Mouse (Mus musculus): ENCODE data around the gene Ppfia3.

Gene Ppfia3

DNA sequence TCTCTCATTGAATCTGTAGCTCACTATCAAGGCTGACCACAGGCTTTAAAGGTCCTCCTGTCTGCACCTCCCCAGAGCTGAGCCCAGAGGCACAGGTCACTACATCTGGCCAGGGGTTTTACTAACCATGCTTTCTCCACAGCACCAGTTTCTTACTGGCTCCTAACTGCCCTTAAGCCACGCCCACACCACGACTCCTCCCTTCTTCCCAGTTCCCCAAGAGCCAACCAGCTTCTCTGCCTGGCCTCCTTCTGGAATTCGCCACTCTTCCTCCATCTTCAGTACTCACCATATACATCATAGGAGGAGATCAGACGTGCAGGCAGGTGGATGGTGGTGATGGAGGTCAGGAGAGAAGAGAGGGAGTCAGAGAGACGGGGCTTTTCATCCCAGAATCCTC is 13.8 kb downstream of the Ppfia3 start:
- no peak for DNase-seq (ENCODE audit: extremely low read depth, low read depth)

DNA sequence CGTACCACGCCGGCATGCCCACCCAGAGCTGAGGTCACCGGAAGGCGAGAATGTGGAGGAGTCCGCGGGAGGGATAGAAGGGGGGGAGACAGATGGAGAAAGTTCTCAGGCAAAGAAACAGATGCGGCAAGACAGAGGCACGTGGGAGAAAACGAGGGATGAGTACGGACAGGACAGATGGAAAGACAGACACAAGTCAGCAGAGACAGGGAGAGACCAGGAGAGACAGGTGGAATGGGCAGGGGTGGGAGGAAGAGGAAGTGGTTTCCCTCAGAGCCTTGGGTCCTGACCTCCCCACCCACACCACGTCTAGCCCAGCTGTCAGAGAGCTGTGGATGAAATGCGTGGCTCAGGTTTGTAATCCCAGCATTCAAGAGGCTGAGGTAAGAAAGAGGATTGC is 19.9 kb downstream of the Ppfia3 start:
- DNase-seq (ENCODE audit: extremely low read depth, low read depth), result no peak

DNA sequence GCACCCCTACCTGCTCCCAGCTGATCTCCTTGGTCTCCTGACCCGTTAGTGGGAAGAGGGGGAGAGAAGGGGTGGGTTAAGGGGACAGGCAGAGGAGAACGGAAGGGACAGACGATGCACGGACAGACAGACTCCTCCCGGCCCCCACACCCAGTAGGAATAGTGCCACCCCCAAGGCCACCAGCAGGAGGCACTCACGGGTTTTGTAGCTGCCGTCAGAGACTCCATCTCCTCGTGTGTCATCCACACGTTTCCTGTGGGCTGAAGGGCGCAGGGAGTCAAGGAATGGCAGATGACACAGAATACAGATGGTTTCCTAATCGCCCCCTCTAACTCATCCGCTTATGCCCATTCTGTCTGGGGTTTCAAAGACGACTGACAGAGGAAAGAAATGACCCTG is 23.3 kb downstream of the Ppfia3 start:
- no peak for DNase-seq (ENCODE audit: extremely low read depth, low read depth)

DNA sequence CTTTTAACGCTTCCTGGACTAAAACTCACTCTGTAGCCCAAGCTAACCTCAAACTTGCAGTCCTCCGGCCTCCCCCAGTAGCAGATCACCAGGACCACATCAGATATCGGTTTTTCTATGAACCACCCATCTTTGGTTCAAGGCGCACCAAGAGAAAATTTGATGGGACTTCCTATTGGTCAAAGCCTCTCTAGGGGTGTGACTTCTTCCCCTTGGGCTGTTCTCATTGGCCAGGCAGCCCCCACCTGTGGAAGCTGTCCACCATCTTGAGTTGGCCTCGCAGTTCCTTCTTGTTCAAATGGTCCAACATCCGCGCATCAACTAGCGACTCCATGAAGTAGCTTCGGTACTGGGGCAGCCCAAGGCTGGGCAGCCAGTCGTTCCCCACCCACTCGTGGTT is 24.7 kb downstream of the Ppfia3 start:
- no peak for DNase-seq (ENCODE audit: extremely low read depth, low read depth)

DNA sequence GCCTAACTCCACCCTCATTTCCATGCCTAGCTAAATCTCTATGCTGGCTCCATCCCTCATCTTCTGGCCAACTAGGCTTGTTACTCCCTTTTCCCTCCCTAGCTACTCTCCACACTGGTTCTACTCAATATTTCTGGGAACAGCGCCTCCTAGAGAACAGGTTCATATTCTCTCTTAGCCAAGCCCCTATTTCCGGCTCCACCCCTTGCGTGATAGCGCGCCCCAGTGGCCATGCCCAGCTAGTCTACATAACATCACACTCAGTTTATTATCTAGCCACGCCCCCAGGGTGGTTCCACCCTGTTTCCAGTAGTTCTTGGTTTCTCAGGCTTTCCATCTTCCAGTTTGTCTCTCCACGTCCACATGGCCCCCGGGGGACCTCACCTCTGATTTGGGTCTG is 25.5 kb downstream of the Ppfia3 start:
- DNase-seq (ENCODE audit: extremely low read depth, low read depth), result peak; percentile 93

DNA sequence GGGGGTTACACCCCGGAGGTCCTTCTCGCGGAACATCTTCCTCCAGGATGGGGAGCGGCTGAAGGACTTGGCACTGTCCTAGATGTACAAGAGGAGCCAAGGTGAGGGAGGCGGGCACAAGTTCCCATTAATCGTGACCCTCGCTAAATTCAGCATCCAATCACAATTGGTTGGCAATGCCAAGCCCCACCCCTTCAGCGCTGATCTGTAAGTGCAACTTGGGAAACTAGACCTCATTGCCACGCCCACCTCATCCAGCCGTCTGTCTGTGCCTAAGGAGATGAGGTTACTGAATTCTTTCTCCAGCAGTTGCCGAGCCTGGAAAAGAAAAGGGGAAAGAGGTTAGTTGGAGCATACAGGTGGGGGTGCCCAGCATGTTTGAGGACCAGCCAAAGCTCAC is 26.1 kb downstream of the Ppfia3 start:
- peak; percentile 91 for DNase-seq (ENCODE audit: extremely low read depth, low read depth)

DNA sequence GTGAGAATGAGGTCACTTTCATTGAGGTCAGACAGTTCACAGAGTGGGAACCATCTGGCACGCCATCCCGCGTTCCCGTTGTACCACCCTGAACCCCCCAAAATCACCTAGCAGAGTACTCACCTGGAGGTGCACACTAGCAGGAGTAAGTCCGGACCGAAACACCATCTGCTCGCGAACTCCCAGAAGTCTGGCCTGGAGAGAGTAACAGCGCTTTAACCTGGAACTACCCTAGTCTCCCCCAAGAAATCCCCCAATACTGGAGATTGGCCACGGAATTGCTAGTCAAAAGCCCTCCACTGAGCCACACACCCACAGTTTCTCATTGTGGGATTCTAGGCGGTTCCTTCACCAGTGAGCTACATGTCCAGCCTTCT is 26.8 kb downstream of the Ppfia3 start:
- DNase-seq (ENCODE audit: extremely low read depth, low read depth), result no peak

DNA sequence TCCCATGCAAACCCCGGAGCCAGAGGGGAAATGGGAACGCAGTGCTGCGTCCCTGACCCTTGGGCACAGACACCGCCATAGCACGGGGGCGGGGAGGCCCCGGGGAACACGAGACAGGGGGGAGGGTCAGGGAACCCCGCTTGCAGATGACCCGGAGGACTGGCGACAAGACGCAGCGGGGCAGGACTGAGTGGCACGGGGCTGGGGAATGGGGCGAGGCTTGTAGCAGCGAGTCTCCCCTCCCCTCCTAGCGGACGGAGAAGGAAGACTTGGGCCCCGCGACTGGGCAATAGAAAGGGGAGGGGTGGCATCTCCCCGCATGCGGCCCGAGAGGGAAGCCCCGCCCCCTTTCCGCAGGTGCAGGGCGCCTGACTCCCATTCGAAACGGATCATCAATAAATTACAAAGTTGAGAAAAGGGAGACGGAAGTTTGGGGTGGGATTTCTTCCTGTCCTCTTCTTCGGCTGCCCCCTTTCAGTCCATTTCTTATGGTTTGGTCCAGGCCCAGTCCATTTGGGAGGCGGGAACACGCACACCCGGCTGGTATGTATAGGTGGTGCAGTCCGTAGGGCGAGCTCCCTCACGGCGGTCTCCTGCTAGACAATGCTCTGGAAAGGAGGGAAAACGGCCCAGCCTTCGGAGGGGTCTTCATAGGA is 27.3 kb downstream of the Ppfia3 start:
- DNase-seq (ENCODE audit: extremely low read depth, low read depth), result peak; percentile 72

DNA sequence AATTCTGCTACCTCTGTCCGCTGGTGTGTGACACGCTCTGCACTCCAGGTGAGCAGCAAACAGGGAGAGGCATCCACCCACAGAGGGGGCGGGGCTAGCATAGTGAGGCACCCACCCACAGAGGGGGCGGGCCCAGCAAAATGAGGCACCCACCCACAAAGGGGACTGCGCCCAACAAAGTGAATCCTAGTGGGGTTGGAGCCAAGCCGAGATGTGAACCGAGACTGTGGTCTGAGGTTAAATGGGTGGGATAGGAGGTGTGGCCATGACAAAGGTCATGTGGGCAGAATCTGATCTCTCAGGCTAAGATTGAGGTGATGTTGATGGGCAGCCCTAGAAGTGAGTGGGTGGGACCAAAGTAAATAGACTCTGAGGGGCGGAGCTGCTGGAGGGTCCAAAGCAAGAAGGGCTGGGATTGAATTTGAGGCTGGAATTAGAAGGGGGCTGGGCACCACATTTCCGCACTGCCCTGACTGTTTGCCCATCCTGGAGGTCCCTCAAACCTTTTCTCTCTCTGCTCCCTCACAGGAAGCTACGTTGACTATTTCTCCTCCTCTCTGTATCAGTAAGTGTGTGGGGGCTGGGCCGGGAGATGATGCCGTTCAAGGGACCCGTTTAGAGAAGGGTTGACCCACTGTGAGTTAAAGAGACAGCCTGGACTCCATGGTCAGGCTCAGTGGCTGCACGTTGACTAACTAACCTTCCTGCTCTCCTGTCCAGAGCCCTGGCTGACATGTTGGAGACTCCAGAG is 28.5 kb downstream of the Ppfia3 start:
- DNase-seq (ENCODE audit: extremely low read depth, low read depth), result no peak

DNA sequence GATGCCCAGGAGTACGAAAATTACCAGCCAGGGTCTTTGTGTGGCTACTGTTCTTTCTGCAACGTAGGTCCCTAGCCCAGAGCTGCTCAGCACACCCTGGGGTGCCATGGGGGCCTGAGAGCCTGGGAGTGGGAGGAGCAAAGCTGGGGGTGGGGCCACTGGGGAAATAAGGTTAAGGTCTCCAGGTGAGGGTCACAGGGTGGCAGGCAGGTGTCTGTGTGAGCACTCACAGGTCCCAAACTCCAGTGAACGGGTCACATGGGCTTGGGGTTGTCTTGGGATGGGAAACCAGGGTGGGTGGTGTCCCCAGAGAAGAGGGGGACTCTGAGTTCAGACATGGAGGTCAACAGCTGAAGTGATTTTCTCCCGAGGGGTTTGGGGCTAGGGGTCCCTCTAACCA is 29.4 kb downstream of the Ppfia3 start:
- no peak for DNase-seq (ENCODE audit: extremely low read depth, low read depth)

DNA sequence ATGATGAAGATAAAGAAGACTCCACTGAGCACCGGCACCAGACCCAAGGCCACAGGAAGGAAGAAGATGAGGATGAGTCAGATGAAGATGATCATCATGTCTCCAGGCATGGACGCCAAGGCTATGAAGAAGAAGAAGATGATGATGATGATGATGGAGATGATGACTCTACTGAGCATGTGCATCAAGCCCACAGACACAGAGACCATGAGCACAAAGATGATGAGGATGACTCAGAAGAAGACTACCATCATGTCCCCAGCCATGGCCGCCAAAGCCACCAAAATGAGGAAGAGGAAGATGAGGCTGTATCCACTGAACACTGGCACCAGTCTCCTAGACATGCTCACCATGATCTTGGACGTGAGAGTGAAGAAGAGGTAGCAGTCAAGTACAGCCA is 30.5 kb downstream of the Ppfia3 start:
- DNase-seq (ENCODE audit: extremely low read depth, low read depth), result no peak

DNA sequence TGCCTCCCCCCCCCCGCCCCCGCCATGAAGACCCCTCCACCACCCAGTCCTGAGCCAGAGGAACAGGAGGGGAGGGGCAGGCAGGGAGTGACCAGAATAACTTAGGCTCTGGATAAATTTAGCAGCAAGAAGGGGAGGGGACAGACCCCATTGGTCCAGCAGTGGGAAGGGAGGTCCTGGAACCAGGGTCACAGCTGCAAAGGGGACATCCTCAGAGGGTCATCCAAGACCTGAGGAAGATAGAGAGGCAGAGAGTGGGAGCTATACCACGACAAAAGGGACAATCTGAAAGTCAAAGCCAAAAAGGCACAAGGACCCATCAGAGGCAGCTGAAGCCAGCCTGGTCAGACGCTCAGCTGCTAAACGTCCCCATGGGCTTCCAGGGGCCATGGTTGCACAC is 31.8 kb downstream of the Ppfia3 start, which contains the start of gene Hrc:
Hrc (plus strand) TSS at position 235 of the 400 bp plus-strand sequence.
- no peak for DNase-seq (ENCODE audit: extremely low read depth, low read depth)

DNA sequence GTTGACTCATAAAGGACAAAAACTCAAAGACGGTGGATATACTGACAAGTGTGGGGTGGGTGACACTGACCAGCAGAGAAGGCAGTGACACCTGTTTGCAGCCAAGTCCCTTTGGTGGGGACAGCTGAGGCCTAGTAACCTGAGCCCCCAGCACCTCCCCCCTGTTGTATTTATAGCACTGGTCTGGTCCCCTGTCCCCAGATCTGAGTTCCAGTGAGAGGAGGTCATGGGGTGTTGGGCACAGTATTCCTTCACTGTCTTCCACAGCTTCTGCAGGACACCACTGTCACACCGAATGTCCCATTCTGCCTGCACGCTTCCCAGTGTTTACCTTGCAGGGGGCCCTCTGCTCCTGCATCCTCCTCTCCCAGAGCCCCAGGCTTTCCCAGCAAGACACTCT is 32.2 kb downstream of the Ppfia3 start:
- DNase-seq (ENCODE audit: extremely low read depth, low read depth), result no peak

DNA sequence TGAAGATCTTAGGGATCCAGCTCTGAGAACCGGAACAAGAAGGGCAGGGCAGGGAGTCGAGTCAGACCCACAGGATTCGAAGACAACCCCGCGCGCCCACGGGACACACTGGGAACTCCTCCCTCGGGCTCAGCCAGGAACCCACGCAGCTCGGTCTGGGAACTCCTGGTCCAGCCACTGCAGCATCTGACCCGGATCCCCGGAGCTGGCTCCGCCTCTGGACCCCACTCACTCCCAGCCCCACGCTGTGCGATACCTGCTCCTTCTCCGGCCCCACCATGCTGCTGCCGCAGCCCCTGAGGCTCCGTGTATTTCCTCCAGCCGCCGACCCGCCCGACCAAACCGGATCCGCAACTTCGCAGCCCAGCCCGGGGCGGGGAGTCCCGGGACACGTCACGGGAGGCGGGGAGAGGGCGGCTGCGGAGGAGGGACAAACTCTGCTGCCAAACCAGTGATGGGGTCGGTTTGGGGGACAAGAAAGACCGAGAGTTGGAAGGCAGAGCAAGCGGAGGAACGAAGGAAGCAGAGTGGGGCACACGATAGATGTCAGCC is 33.3 kb downstream of the Ppfia3 start, which contains the start of gene Trpm4:
Trpm4 (minus strand) TSS at position 350 of the 552 bp plus-strand sequence.
- DNase-seq (ENCODE audit: extremely low read depth, low read depth), result no peak

DNA sequence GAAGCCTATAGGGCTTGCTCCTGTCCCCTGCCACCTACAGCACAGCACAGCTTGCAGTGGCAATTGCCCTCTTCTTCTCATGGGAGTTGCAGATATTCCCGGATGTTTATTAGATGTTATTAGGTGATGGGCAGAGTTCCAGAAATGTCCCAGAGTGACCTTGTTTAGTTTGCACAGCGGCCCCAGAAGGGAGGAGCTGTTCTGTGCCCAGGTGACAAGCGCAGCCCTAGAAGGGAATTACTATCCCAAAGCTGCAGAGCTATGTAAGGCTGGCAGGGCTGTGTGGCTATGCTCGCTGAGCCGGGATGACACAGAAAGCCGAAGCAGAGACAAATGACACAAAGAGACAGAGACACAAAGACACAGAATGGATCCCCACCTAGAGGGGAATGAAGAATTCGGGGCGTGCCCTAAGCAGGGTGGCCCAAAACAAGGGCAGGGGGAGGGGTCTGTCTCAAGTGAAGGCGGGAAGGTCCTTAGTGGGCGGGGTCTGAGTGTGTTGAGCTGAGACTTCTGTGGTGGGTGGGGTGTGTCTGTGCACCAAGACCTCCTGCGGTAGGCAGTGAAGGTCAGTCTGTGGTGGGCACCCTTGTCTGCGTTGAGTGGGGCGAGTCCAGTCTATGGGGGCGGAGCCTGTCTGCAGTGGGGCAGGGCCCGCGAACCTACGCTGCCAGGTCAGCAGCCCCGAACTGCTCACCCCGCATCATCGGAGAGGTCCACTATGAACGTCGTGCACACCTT is 34.0 kb downstream of the Ppfia3 start:
- no peak for DNase-seq (ENCODE audit: extremely low read depth, low read depth)

DNA sequence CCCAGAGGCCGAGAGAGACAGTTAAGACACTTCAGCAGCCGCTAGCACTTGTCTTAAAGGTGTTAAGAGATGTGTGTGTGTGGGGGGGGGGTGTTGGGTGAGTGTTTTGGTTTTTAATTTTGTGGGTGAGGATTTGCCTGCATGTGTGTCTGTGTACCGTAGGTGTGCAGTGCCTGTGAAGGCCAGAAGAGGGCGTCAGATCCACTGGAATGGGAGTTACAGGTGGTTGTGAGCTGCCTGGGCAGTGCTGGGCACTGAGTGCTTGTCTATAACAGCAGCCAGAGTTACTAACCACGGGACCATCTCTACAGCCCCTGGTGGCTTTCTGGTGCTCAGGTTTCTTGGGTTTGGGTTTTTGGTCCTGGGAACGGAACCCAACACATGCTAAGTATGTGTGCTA is 35.3 kb downstream of the Ppfia3 start:
- DNase-seq (ENCODE audit: extremely low read depth, low read depth), result no peak

DNA sequence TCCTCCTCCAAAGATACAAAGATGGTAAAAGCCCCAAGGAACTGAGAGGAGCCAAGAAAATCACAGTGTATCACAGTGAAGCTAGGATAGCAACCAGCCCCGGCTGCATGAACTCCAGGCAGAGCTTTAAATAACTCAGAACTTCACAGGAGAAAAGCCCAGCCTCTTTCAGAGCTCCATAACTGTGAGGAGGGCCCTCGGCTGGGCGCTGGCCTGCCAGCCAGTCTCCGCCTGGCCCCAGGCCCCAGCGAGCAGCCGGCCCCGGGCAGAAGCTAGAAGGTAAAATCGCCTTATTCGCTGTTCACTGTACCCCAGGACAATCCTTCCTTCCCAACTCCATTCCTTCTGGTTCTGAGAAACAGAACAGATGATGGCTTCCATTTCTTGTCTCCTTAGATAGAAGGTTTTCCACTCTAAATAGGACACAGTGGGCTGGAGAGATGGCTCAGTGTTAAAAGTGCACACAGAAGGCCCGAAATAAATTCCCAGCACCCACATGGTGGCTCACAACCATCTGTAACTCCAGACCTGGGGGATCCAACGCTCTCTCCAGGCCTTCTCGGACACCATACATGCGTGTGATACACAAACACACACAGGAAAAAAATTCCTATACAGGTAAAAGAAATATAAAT is 37.9 kb downstream of the Ppfia3 start:
- DNase-seq (ENCODE audit: extremely low read depth, low read depth), result no peak

DNA sequence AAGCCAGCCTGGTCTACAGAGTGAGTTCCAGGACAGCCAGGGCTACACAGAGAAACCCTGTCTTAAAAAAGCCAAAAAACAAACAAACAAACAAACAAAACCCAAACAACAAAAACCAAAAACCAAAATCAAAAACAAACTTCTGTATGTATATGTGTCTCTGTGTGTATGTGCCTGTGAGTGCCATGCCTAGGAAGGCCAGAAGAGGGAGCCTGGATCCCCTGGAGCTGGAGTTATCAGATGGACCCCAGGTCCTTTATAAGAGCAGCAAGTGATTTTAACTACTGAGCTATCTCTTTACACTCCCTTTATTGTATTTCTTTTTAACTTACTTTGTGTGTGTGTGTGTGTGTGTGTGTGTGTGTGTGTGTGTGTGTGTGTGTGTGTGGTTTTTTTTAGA is 41.0 kb downstream of the Ppfia3 start:
- no peak for DNase-seq (ENCODE audit: extremely low read depth, low read depth)

DNA sequence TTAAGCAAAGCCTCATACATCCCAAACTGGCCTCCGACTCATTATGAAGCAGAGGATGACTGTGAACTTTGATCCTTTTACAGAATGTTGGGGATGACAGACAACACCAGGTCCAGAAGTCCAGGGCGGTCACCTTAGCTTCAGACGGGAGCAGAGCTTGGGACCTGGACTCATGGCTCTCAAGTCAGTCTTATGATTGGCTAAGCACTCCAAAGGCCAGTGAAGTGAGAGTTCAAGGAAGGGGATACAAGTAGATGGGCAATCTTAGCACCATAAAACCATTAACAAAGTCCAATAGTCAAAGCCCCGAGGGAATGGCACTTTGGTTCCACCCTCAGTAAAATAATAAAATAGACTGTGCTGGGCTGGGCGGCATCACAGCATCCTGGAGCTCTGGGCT is 43.8 kb downstream of the Ppfia3 start:
- DNase-seq (ENCODE audit: extremely low read depth, low read depth), result no peak

DNA sequence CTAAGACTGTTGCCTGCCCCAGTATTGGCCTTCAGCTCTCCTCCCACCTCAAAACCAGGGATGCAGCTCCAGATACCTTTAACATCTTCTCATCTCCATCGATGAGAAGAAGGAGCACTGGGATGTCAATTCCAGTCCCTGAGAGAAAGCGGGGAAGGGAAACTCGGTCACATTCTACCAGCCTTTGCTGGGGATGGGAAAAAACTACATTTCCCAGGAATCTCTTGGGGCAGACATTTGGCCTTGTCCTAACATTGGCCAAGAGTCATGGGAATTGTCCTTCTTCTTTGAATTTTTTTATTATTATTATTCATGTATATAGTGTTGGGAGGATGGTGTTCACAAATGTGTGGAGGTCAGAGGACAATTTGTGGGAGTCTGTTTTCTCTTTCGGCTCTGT is 44.6 kb downstream of the Ppfia3 start:
- DNase-seq (ENCODE audit: extremely low read depth, low read depth), result no peak

DNA sequence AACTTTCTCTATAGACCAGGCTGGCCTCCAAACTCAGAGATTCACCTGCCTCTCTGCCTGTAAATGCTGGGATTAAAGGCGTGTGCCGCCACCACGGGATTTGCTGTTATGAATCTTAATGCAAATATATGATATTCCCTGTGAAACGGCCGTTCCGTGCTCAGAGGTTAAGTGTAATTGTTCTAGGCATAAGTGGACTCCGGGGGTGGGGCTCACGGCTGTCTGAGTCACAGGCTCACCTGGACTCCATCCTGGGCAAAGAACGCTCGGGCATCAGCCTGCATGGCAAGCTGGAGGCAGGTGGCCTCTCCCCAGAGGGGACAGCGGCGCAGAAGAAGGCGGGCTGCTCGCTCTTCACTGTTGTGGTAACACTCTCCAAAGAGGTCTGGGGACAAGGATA is 50.3 kb downstream of the Ppfia3 start:
- no peak for DNase-seq (ENCODE audit: extremely low read depth, low read depth)
